Mouse (Mus musculus): Measurements from ENCODE around the gene Tmem171.

Gene Tmem171

GRCm38 (mm10) chr13:98638507-98639166, 56.0 kb downstream of the Tmem171 start:
- DNase-seq (ENCODE audit: low read depth) = no peak

GRCm38 (mm10) chr13:98637145-98637544, 57.5 kb downstream of the Tmem171 start, which contains the start of gene Tmem174:
Tmem174 (minus strand) TSS chr13:98637410.
- DNase-seq (ENCODE audit: low read depth) = no peak

- DNase-seq (ENCODE audit: low read depth) = no peak
Observed at GRCm38 (mm10) chr13:98636571-98636970, 58.1 kb downstream of the Tmem171 start.
